Mouse (Mus musculus): ENCODE data around the gene Calml4. TPM values are rescaled to one million over a fixed set of nuclear protein-coding genes. Genes with fewer than 3 reads are reported as not detected.

Gene Calml4
- polyA plus RNA-seq, 1 experiment from 2014 or later: 0.21 TPM

GRCm38 (mm10) chr9:62820829-62821228, 37.1 kb upstream of the Calml4 start:
- H3K27ac ChIP-seq: no peak overlapping the region

DNA sequence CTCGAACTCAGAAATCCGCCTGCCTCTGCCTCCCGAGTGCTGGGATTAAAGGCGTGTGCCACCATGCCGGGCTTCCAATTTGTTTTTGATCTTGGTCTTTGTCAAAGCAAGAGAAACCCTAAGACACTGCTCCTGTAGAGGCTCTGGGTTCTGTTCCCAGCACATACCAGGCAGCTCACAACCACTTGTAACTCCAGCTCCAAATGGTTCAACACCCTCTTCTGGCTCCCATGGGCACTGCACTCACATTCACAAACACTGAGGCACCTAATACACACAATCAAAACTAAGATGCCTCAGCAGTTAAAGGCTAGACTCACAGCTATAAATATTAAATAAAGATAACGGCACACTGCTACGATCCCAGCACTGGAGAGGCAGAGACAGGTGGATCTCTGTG, 36.1 kb upstream of the Calml4 start:
- no peak for DNase-seq (ENCODE audit: extremely low spot score, low spot score)
- H3K27me3 ChIP-seq (ENCODE audit: poor library complexity, severe bottlenecking): no peaks in the 10 kb centered on the region
- H3K27ac ChIP-seq: no peak overlapping the region
- H3K9me3 ChIP-seq: no peaks in the 10 kb centered on the region
- H3K4me1 ChIP-seq: peaks cover 20% of the 10 kb centered on the region
- H3K36me3 ChIP-seq (replicated peaks): no peaks in the 10 kb centered on the region
- no peak overlapping the region for H3K4me3 ChIP-seq
- 92% methylated on average over 7 of the region's 7 CpGs for WGBS

More at GRCm38 (mm10) chr9:62820829-62821228, 37.1 kb upstream of the Calml4 start:
- WGBS: 94% methylated on average over 6 of the region's 6 CpGs
- Histone ChIP-seq H3K4me3 (no peak overlapping the region), H3K4me1 (peaks cover 10% of the 10 kb centered on the region), H3K36me3 (replicated peaks) (no peaks in the 10 kb centered on the region), H3K9me3 (no peaks in the 10 kb centered on the region), H3K27me3 (ENCODE audit: poor library complexity, severe bottlenecking) (no peaks in the 10 kb centered on the region)
- no peak for DNase-seq (ENCODE audit: extremely low spot score, low spot score)

- Histone ChIP-seq H3K9me3 (no peaks in the 10 kb centered on the region), H3K36me3 (replicated peaks) (no peaks in the 10 kb centered on the region), H3K4me1 (peaks cover 48% of the 10 kb centered on the region), H3K4me3 (peak overlapping the region; percentile 33), H3K27me3 (ENCODE audit: poor library complexity, severe bottlenecking) (no peaks in the 10 kb centered on the region), H3K27ac (peak overlapping the region; percentile 88)
- WGBS: 6% methylated on average over 8 of the region's 9 CpGs
- peak; percentile 68 for DNase-seq (ENCODE audit: extremely low spot score, low spot score)
Observed at GRCm38 (mm10) chr9:62825791-62826393, 32.0 kb upstream of the Calml4 start.

DNA sequence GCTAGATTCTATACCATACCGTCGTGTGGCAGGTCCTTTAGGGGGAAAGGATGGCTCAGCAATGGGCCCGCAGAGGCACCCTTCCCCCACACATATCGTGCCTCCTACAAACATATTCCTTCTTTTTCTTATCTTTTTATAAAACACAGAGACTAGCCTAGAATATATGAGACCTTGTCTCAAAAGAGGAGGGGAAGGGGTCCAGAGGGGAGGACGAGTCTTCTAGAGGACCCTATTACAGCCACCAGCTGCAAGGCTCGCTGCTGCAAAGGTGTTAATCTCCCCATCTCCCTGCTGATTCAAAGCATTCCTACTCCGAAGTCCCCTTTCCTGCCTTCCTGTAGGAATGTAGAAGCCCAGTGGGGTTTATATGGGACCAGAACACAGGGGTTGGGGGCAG, 31.4 kb upstream of the Calml4 start:
- Histone ChIP-seq H3K4me3 (peak overlapping the region; percentile 33), H3K27me3 (ENCODE audit: poor library complexity, severe bottlenecking) (no peaks in the 10 kb centered on the region), H3K36me3 (replicated peaks) (no peaks in the 10 kb centered on the region), H3K4me1 (peaks cover 48% of the 10 kb centered on the region), H3K9me3 (no peaks in the 10 kb centered on the region), H3K27ac (peak overlapping the region; percentile 88)
- peak; percentile 27 for DNase-seq (ENCODE audit: extremely low spot score, low spot score)
- WGBS: 2% methylated on average over 7 of the region's 7 CpGs

- peak overlapping the region; percentile 88 for H3K27ac ChIP-seq
- peak; percentile 39 for DNase-seq (ENCODE audit: extremely low spot score, low spot score)
- peak overlapping the region; percentile 41 for H3K4me3 ChIP-seq
- 5% methylated on average over 24 of the region's 24 CpGs for WGBS
- H3K9me3 ChIP-seq: no peaks in the 10 kb centered on the region
- H3K4me1 ChIP-seq: peaks cover 48% of the 10 kb centered on the region
- no peaks in the 10 kb centered on the region for H3K36me3 ChIP-seq (replicated peaks)
- H3K27me3 ChIP-seq (ENCODE audit: poor library complexity, severe bottlenecking): no peaks in the 10 kb centered on the region
Observed at GRCm38 (mm10) chr9:62827939-62828652, 29.8 kb upstream of the Calml4 start.

- H3K27me3 ChIP-seq (ENCODE audit: poor library complexity, severe bottlenecking): no peaks in the 10 kb centered on the region
- 0% methylated on average over 23 of the region's 23 CpGs for WGBS
- H3K4me1 ChIP-seq: peaks cover 48% of the 10 kb centered on the region
- H3K27ac ChIP-seq: peak overlapping the region; percentile 88
- no peaks in the 10 kb centered on the region for H3K36me3 ChIP-seq (replicated peaks)
- peak overlapping the region; percentile 41 for H3K4me3 ChIP-seq
- H3K9me3 ChIP-seq: no peaks in the 10 kb centered on the region
- DNase-seq (ENCODE audit: extremely low spot score, low spot score): peak; percentile 96
Observed at GRCm38 (mm10) chr9:62828662-62829086, 29.2 kb upstream of the Calml4 start.

DNA sequence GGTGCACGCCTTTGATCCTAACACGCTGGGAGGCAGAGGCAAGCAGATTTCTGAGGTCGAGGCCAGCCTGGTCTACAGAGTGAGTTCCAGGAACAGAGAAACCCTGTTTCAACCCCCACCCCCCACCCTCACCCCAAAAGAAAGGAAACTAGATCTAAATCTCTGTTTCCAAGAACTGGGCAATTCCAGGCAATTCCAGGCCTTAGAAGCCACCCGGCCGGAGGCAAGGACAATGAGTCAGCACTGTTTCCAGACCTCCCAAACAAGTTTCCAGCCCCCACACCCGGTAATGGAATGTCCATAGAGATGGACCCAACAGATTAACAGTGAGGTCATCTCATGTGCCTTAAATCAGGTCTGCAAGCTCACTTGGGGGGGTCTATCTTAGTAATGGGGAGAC, 28.0 kb upstream of the Calml4 start:
- Histone ChIP-seq H3K4me3 (no peak overlapping the region), H3K27me3 (ENCODE audit: poor library complexity, severe bottlenecking) (no peaks in the 10 kb centered on the region), H3K36me3 (replicated peaks) (no peaks in the 10 kb centered on the region), H3K9me3 (no peaks in the 10 kb centered on the region), H3K27ac (no peak overlapping the region), H3K4me1 (peaks cover 47% of the 10 kb centered on the region)
- DNase-seq (ENCODE audit: extremely low spot score, low spot score): no peak
- WGBS: 80% methylated on average over 6 of the region's 6 CpGs

DNA sequence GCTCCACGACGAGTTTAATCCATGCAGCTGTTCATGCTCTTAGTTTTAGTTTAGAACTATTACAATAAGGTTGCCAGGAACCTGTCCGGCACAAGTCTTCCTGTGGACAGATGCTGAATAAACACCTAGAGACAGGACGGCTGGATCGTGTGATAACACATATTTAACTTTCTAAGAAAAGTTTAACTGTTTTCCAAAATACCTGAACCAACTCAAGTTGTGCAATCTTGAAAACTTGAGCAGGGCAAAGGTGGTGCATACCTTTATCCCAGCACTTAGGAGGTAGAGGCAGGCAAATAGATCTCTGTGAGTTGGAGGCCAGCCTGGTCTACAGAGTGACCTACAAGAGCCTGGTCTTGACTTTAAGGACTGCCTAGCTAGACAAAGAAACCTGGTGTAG, 23.0 kb upstream of the Calml4 start:
- no peak overlapping the region for H3K4me3 ChIP-seq
- WGBS: 86% methylated on average over 5 of the region's 5 CpGs
- H3K9me3 ChIP-seq: no peaks in the 10 kb centered on the region
- H3K27me3 ChIP-seq (ENCODE audit: poor library complexity, severe bottlenecking): no peaks in the 10 kb centered on the region
- H3K36me3 ChIP-seq (replicated peaks): no peaks in the 10 kb centered on the region
- H3K27ac ChIP-seq: no peak overlapping the region
- peaks cover 33% of the 10 kb centered on the region for H3K4me1 ChIP-seq
- DNase-seq (ENCODE audit: extremely low spot score, low spot score): no peak

DNA sequence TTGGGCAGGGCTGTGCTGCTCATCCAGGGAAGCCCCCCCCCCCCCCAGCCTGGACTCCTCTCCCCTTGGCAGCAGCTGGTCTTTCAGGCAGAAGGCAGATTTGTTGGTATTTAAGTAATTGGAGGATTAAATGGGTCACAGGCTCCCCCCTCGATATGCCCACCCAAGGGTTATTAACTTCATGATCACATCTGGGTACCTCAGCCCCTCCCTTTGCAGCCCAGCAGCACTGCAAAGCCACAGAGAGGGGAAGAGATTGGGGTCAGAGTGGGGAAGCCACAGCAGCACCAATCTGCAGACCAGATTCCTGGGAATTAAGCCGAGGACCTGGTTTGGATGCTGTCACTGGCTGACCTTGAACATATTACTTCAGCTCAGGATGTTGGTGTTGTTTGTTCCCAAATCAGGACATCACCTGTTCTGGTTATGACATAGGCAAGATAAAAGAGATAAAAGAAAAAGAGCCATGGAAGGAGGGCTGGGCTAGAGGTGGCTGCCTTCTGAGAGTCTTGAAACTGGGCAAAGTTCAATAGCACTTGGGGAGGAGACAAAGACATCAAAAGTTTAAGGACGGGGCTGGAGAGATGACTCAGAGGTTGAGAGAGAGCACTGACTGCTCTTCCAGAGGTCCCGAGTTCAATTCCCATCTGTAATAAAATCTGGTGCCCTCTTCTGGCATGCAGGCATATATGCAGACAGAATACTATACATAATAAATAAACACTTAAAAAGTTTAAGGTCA, 22.0 kb upstream of the Calml4 start:
- Histone ChIP-seq H3K27ac (0 out of 2 replicates have a peak overlapping the region, but pooled peaks have one; percentile 35), H3K4me1 (peaks cover 40% of the 10 kb centered on the region), H3K4me3 (no peak overlapping the region), H3K27me3 (ENCODE audit: poor library complexity, severe bottlenecking) (no peaks in the 10 kb centered on the region), H3K36me3 (replicated peaks) (peaks cover 4% of the 10 kb centered on the region; the same call in 1 of the 2 replicates), H3K9me3 (no peaks in the 10 kb centered on the region)
- WGBS: 55% methylated on average over 4 of the region's 4 CpGs
- no peak for DNase-seq (ENCODE audit: extremely low spot score, low spot score)

DNA sequence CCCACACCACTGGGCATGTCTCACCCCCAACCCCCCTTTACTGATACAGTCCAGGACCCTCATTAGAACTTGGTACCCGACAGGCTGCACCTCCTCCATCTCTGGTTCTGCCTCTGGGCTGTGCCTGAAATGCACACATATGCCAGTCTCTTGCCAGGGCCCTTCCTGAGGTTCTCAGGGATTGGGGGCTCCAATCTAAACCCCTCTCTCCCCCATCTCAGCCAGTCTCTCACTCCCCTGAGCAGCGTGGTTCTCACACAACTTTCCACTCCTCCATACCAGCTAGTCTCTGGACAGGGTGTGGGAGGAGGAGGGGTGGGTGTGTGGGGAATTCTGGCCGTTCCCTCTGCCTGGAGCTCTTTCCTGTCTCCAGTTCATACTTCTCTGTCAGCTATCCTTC, 20.3 kb upstream of the Calml4 start:
- peaks cover 9% of the 10 kb centered on the region for H3K36me3 ChIP-seq (replicated peaks)
- no peak for DNase-seq (ENCODE audit: extremely low spot score, low spot score)
- peaks cover 44% of the 10 kb centered on the region for H3K4me1 ChIP-seq
- H3K27ac ChIP-seq: peak overlapping the region; percentile 94
- no peaks in the 10 kb centered on the region for H3K9me3 ChIP-seq
- H3K4me3 ChIP-seq: no peak overlapping the region
- 61% methylated on average over 3 of the region's 3 CpGs for WGBS
- H3K27me3 ChIP-seq (ENCODE audit: poor library complexity, severe bottlenecking): no peaks in the 10 kb centered on the region

- Histone ChIP-seq H3K4me1 (peaks cover 44% of the 10 kb centered on the region), H3K27ac (peak overlapping the region; percentile 94), H3K36me3 (replicated peaks) (peaks cover 9% of the 10 kb centered on the region), H3K9me3 (no peaks in the 10 kb centered on the region), H3K4me3 (peak overlapping the region; percentile 71), H3K27me3 (ENCODE audit: poor library complexity, severe bottlenecking) (no peaks in the 10 kb centered on the region)
- no peak for DNase-seq (ENCODE audit: extremely low spot score, low spot score)
- 20% methylated on average over 8 of the region's 8 CpGs for WGBS
Observed at GRCm38 (mm10) chr9:62838146-62838505, 19.8 kb upstream of the Calml4 start.

DNA sequence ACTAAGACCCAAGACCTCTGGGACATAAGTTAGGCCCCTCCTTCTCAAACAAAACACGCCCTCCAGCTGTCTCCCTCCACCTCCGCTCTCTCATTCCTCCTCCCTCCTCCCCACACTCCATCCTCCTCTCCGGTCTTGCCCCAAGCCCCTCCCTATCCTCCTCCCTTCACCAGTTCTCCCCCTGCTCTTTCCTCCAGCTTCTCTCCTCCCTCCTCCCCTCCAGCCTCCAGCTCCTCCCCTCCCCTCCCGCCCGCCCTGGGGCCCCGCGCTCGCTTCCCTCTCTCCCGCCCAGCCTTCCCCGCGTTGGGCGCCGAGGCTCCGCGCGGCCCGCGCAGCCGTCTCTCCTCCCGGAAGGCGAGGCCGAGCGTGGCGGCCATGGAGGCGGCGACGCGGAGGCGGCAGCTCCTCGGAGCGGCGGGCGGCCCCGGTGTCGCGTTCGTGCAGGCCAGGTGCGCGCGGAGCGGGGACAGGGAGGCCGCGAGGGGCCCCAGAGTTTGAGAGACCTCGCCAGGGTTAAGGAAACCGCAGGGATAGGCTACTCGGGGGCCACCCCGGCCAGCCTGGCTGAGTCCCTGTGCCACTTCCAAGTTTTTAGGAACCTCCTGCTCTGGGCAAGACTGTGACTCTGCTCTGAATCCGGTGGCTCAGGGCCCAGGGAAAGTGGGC, 19.2 kb upstream of the Calml4 start, which contains the start of gene Cln6:
Gene Cln6, plus strand, starts transcription at position 280 of the 666 bp plus-strand sequence.
- DNase-seq (ENCODE audit: extremely low spot score, low spot score): peak; percentile 83
- Histone ChIP-seq H3K9me3 (no peaks in the 10 kb centered on the region), H3K27me3 (ENCODE audit: poor library complexity, severe bottlenecking) (no peaks in the 10 kb centered on the region), H3K4me1 (peaks cover 44% of the 10 kb centered on the region), H3K27ac (peak within 1 kb of the TSS; percentile 94), H3K36me3 (replicated peaks) (peaks cover 9% of the 10 kb centered on the region), H3K4me3 (peak within 1 kb of the TSS; percentile 71)
- under 1% methylated on average over 48 of the region's 48 CpGs for WGBS
